Mouse (Mus musculus) liver, embryonic 14.5 days (tissue): ENCODE data around the gene Akr1b8.

Experiments used
- CTCF ChIP-seq: IDR thresholded peaks from 2 replicates; pipeline ENCODE4 v1.5.1; 2016; ENCODE audit warnings: antibody characterized with exemption, low read depth, control low read depth
- EP300 ChIP-seq: IDR thresholded peaks from 2 replicates; pipeline ENCODE4 v1.6.1; 2016; ENCODE audit warnings: antibody characterized with exemption, low read depth

DNA sequence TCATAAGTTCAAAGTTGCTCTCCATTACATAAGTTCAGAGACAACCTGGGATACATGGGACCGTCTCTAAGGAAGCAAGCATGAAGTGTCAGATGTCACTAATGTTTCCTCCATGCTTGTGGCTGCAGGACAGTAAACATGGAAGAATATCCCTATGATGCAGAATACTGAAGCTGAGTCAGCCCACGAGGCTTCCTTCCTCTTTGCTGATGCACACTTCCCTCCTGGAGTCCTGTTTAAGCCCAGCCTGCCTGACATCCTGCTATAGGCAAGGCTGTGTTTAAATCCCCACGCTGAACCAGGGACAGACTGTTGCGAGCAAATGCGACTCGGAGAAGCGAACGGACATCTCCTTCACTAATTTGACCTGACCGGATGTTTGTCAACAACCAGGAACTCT, 14.1 kb downstream of the Akr1b8 start:
- TF ChIP-seq EP300 (no peak), CTCF (no peak)
